Mouse (Mus musculus): ENCODE measurements around the gene Negr1. TPM values are rescaled to one million over a fixed set of nuclear protein-coding genes. Genes with fewer than 3 reads are reported as not detected.
"Not testable (repeated sequence)": the region's sequence is repeated elsewhere in the genome, so short reads cannot be mapped to it uniquely, and the experiment has no call there.

Negr1 gene
- polyA plus RNA-seq, 2 experiments from 2014 or later: 0.69 TPM; not detected in 1

DNA sequence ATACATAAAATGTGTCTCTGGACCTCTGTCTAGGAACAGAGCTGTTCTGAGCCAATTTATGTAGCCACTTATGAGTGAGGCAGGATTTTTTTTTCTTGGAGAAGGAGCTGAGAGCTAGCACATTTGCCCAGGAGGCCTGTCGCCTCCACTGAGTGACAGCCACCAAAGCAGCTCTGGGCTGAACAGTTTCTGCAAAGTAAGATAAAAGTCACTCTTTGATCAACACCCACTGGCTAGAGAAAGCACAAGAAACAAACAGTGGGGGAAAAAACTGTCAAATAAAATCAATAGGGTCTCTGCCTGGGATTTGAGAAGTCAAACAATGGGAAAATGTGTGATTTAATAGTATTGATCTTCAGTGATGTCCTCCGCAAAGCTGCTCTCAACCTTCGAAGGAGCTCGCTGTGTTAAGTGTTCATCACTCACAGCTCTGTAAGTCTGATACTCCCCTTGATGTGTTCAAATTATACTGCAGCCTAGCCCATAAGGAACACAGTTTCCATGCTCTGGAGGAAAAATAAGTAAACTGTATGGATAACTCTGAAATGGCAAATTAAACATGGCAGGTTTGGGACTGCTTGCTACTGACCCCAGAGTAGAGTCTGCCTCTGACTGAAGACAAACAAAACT is 470.0 kb downstream of the Negr1 start:
- ATAC-seq: no peak

DNA sequence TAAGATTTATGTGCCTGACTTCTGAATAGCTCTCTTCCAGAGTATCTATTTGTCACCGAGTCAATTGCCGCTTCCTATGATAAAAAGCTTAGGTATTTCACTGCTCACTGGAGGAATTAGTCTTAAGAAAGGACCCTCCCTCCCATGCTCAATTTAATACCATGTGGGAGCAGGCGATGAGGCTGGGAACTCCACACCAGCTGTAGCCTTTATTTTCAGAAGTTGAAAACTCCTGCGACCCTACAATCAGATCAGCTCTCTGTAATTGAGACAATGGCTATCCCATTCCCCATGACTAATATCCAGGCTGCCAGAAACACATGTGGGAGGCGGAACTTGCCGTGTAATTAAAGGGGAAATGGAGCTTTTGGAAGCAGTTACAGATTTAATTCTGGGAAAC is 474.4 kb downstream of the Negr1 start:
- no peak for ATAC-seq

DNA sequence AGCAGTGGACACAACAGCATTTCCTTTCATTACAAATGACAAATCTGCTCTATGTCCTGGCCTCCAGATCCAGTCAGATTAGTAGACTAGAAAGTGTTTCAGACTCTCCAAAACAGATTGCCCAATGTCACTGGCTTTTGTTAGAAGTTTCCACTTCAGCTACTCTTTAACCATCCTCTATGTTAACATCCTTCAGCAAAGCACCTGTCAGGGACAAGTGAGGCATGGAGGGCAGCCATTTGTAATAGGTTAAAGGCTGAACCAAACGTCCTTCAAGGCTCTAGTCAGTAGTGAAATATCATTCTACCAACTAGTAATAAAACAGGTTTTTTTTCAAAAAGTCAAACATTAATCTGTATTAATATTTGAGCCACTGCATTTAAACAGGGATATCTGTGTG is 475.0 kb downstream of the Negr1 start:
- ATAC-seq: no peak

DNA sequence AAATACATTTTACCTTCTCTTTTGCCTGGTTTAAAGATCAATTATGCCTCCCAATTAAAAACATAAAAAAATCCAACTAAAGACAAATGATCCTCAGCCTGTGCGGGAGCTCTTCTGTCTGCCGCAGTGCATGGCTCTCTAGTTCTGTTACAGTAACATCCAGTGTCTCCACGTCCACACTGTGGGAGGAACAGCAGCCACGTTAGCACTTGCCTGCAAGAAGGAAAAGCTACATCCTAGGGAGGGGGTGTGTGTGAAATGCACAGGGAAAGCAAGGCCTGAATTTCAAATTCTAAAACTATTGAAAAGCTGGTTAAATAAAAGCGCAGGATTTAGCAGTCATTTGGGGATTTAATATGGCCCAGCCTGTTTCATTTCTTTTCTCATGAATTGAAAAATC is 479.0 kb downstream of the Negr1 start:
- ATAC-seq: no peak

DNA sequence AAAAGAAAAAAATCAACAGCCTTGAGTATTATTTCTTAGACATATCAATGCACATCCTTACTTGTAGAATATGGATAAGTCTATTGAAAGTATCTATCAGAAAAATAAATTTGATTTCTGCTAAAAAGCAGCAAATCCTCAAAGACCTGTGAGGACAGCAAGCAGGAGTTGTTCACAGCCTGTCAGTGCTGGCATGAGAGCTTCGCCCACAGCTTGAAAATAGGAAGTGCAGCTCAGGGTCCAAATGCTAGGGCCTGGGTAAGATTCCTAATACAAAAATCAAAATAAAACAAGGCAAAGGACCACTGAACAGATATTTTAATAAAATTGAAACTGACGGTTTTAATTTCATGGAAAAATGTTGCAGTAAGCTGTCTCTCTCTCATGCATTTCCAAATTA is 483.0 kb downstream of the Negr1 start:
- ATAC-seq: no peak

DNA sequence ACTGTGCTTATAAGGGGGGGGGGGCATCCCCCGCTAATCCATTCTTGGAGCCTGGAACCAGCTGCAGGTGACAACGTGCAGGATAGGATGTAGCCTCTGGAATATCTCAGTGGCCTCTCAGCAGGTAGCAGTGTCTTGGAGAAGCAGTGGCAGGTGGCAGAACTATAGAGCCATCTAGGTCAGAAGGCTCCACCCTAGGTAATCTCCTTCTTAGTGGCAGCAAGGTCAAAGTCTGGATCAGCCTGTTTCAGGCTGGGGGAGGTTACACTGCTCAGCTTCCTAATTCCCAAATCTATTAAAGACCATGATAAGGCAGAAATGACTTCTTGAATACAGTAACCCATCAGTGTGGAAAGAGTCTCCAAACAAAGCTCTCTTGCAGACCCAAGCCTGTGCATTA is 502.8 kb downstream of the Negr1 start:
- not testable (repeated sequence) for ATAC-seq

DNA sequence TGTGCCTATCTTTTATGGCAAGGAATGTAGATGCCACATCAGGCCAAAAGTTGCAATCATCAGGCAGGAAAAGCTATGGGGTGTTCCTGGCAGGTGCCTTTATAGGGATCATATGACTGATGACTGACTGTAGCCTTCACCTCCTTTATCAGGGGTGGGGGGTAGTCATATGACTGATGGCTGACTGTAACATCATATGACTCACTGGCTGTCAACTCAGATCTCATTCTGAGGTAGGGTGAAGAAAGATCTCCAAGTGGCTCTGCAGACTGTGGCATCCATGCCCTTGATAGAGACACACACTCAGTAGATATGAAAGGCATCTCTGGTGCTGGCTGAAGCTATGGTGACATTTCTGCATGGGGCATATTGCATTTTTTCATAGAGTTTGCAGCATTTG is 504.7 kb downstream of the Negr1 start:
- ATAC-seq: no peak

DNA sequence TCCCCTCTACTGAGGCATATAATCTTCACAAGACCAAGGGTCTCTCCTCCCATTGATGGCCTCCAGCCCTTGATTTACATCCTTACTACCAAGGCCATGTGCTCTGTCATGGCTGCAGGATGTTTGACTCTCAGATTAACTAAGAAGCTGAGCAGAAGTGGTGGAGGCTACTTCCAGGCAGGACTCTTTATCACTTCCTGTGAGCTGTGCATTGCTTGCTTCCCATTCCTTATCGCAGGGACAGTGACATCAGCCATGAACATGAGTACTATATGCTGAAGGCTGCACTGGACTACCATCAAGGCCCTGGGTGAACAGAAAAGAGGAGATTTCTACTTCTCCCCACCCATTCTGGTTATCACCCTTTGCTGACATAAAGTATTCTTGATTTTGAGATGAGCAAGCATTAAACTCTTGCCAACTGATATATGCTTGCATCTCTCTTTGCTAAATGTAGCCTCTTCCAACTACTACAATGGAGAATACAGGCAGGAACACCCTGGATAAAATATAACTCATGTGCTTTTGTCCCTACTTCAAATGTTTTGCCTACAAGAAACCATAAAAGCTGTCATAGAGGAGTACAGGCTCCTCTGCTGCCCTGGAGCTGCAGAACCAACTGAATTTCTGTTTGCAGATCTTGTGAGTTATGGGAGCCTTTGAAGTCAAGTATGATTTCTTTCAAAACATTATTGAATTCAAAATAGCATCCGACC is 517.8 kb downstream of the Negr1 start:
- ATAC-seq: no peak

DNA sequence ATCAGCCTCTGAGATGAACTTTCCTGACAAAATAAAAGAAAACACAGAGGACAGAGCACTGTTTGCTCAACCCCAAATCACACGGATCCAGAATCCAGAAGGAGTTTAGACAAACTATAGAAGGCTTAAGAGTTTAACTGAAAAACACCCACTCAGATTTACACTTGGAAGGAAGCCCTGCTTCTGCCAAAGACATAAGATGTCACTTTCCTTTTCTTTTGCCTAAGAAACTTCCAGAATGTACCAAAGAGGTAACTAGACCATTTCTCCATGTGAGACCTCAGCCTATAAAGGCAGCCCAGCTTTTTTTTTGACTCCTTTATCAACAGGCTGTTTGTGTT is 518.3 kb downstream of the Negr1 start:
- no peak for ATAC-seq

DNA sequence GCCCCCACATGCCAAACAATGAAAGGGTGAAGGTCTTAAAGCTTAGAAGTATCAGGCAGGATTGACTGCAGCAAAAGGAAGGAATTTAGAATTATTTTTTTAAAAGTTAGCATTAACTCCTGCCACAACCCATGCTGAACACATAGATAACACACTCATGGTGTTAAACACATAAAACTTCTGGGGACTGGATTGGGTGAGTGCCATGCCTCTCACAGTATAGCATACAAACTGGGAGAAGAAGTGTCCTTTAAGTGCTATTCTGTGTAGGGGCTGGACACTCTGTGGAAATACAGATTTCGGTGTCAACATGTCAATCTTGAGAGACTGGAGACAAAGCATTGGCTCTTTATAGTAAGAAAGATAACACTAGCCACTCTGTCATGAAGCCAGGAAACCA is 519.0 kb downstream of the Negr1 start:
- no peak for ATAC-seq

DNA sequence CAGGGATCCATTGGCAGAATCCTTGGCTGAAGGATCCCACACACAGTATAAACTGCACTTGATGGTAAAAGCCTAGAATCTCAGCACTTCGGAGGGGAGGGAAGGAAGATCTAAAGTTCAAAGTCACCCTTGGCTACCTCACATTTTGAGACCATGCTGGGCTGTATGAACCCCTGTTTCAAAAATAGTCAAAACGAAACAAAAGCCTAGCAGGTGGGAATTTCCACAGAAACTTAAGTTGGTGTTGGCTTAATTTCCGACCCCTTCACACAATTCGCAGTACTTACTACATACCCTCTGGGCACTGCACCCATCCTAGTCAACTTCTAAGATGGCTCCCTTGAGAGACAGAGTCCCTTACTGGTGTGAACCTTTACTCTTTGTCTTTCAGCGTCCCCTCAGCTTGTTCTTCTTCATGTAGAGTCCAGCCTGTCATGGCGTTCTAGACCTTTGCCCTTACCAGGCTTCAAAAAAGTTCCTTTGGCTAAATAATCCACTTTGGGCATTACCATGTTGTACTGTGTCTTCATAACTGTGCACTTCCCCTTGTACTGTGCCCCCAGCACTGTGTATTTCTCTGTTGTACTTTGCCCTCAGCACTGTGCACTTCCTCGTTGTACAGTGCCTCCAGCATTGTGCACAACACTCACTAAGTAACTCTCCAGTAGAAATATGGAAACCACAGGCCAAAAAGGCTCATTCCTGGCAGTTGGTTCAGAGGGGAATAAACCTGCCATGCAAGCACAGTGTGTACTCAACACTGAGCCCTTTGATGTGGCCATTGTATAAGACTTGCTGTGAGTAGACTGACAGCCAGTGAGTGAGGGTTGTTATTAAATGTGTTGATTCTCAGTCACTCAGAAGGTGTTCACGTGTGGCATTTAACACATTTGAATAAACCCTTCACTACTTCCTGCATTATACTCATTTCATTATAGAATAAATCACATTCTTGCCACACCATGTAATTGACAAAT is 521.5 kb downstream of the Negr1 start:
- ATAC-seq: no peak

DNA sequence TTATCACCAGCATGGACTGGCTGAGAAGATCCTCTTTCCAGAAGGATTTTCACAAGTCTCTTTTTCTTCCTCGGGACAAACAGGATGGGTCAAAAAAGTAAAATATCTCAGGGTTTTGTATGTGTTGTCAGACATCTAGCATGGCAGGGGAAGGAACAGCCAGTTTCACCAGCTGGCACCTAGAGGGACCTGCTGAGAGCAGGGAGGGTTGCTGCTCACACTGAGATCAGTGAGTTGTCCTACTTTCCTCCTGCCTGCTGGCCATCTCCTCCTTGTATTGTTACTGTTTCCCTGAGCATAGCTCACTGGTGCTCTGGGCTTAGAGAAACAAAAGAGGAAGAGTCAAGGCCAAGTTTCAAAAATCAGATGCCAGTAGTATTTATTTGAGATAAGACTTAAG is 523.6 kb downstream of the Negr1 start:
- no peak for ATAC-seq

DNA sequence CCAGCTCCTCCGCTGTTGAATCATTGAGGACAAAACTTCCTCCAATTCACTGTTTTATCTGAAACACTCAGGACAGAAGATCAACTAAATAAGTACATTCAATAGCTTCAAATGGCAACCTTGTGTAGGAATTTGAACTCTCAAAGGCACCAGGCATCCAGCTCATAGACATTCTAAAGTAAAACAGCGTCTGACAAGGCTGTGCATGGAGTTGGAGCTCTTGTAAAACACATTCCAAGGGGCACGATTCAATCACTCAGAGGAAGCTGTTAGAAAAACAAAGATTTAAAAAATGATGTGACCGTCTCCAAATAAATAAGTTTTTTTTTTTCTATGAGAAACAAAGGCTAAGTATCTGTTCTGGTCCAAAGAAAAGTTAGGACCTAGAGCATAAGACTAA is 528.5 kb downstream of the Negr1 start:
- no peak for ATAC-seq

DNA sequence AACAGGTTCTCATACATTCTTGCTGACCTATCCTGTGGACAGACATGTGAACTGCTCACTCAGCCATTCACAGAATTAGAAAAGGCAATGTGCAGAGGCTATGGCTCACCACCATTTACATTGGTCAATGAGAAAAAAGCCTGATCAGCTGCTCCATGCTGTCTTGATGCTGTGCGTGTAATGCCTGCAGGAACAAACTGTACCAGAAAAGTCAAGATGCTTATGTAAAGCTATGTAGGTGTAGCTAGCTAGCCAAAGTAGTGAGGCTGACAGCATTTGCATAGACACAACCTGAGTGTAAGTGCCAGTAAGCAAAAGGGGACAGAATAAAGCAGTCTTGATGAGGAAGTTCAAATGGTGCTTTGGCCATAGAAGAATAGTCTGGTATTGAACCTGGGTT is 534.7 kb downstream of the Negr1 start:
- no peak for ATAC-seq

DNA sequence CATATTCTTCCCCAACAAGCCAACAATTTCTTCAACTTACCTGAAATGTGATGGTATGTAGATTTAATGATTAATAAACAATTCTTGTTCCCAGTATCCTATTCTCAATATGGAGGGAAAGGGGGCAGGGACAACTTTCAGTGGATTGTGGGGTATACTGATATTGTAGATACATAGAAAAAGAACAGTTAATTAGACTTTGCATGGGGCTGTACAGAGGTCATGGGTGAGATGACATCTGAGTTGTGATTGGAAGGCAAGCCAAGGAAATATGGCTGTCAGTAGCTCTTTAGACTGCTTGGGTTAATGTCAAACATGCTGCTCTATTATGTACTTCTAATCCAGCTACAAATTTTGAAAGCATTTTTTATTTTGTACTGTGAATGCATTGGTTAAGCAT is 535.9 kb downstream of the Negr1 start:
- no peak for ATAC-seq

DNA sequence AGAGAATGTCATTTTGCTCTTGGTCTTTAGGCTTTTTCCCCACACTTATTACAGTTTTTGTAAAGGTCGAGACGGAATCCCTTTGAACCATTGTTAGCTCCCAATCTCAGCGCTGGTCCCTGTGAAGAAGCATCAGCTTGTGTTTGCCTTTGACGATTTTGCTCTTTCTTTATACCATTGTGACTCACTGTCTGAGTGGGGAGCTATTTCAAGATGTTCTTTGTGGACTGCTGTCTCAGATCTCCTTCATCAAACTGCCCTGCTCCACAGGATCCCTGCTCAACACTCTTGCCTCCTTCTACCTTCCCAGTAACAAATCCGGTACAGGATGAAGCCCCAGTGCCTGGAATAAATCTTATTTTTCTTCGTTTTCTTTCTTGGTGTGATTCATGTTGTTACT is 536.8 kb downstream of the Negr1 start:
- no peak for ATAC-seq

DNA sequence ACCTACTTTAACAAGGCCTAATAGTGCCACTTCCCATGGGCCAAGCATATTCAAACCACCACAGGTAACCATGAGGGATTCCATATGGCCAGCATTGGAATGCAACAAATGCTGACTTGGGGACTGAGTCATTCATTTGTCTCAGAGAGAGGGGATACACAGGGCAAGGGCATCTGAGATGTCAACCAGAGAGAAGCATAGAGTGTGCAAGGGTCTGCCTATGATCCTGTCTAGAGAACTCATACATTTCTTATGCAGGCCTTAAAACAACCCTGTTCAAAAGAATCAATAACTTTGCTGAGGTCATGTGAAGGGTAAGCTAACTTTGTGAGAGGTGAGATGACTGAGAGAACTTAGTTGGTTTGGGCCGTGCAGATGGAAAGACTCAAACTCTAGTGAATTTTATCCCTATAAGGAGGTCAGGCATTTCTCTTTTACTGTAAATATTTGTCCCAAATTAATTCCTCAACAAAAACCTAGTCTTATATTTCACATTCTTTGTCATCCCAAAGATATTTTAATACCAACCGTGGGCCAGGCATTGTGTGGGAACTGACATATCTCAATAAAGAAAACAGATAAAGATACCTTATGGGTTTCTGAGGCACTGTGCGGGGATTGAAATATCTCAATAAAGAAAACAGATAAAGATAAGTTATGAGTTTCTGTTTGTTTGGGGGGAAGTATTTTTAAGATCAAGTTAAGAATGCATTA is 543.4 kb downstream of the Negr1 start:
- ATAC-seq: no peak

DNA sequence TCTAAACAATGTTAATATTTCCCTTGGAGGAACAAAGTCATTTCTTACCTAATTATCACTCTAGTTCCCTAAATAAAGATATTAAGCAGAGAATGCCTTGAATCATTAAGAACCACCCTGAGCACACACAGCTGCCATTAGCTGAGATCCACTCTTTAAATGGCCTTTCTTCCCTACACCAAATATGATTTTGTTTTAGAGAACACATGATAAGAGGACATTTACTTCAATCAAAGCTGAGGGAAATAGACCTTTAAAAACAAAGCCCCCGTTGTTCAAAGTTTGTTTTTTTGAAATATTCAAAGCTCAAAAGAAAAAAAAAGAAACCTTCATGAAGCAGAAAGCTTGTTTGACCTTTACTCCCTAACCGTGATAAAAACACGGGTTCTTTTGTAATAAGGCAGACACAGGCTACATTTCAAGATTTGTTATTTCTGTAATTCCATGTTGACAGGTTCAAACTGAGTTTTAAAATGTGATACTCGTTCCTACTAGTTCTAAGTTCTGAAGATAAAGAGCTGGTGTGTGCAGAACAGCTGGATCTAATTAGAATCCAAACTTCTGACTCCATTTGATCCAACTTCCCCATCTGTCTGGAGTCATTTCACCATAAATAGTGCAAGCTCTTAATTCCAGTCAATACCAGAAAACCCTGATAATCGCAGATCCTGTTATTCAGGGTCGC is 544.1 kb downstream of the Negr1 start:
- no peak for ATAC-seq

DNA sequence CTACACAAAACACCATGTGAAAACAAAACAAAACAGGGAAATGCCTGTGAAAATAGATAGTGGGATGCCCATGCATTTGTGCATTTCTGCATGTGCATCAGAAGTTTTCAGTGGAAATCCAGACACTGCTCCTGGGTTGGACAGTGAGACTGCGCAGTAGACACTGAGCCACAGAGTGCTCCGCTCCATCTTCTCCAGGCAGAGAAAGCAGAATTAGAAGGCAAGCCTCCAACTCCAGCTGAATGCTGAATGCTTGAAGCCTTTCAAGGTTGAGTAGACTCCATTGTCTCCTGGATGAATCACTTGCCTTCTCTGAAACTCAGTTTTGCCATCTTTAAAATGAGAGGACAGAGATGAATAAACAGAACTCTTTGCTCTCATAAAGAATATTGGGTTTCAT is 546.6 kb downstream of the Negr1 start:
- ATAC-seq: no peak

DNA sequence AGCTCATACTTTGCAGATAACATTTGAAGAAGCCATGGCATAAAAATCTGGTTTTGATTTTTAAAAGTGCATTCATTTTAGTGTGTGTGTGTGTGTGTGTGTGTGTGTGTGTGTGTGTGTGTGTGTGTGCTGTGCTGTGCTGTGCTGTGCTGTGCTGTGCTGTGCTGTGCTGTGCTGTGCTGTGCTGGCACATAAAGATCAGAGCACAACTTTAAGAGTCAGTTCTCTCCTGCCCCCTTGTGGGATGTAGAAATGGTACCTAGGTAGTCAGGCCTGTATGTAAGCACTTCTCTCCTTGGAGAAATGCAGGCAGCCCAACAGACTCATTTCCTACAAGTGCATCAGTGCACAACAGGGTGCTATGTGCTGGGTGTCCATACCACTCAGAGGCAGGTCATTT is 547.7 kb downstream of the Negr1 start:
- no peak for ATAC-seq

DNA sequence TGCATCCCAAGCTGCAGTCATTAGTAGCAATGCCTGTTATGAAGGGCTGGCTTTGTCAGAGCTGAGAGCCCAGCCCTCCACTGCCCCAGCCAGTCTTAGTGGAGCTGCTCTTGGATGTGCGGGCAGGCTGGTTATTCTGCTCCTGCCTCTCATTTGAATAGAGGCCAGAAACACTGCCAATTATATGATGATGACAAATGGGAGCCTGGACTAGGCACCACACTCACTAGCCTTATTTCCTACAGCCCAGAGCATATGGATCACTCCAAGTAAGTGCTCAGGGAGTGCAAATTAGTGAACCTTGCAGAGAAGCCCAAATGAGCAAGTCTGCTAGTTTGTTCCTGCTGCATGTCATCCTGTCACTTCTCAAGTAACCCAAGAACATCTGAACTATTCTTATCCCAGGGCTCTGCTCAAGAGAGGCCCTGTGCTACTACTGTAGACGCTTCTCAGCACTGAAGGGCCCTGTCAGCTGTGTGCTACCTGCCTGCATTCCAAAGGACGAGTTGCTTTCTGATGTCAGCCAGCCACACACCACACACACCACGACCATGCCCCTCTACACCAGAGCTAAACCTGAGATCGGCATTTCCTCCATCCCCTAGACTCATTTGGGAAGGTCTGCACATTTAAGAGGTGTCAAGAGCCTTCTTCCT is 553.6 kb downstream of the Negr1 start:
- ATAC-seq: no peak

DNA sequence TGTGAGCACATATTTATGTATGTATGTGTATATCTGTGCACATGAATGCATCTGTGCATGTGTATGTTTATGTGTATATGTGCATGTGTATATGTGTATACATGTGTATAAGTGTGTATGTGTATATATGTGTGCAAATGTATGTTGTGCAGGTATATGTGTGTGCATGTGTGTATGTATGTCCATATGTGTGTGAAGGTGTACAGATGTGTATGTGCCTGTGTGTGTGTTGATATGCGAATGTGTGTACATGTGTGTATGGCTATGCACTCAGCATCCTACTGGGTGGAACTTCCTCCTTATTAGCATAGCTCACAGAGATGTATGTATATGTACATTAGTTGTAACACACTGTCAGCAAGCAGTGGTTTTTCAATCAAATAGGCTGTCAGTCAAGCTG is 554.4 kb downstream of the Negr1 start:
- ATAC-seq: no peak

All from activated CD4-positive, CD25-positive, alpha-beta regulatory T cell, adult 4 months (primary cell).